Mouse (Mus musculus) stomach, postnatal 0 days (tissue): ENCODE data around the gene Depdc1b. TPM values are rescaled to one million over a fixed set of nuclear protein-coding genes. Genes with fewer than 3 reads are reported as not detected.

ENCODE experiments used
- ATAC-seq: fragments of 200-750 bp; cut with Nextera tagmentation; 2 replicates; pipeline ENCODE4 v1.8.0; 2017; ENCODE audit not compliant: low FRiP score, low TSS enrichment
- DNase-seq: peaks from one replicate; pipeline ENCODE4 v3.0.0-alpha.2; 2016; ENCODE audit warnings: low spot score
- H3K27ac ChIP-seq: fragments of 300-500 bp; sonication (generic); replicated peaks from 2 replicates; pipeline ENCODE4 v1.5.1; 2014; ENCODE audit warnings: mild to moderate bottlenecking, control low read depth
- H3K27me3 ChIP-seq: fragments of 300-500 bp; sonication (generic); 2 replicates; pipeline ENCODE4 v1.6.1; 2014; ENCODE audit warnings: low read length; ENCODE audit not compliant: control insufficient read depth, insufficient read depth
- H3K36me3 ChIP-seq: fragments of 300-500 bp; sonication (generic); 2 replicates; pipeline ENCODE4 v1.6.1; 2014; ENCODE audit warnings: low read length, mixed read lengths; ENCODE audit not compliant: control insufficient read depth, insufficient read depth
- H3K4me1 ChIP-seq: fragments of 300-500 bp; sonication (generic); replicated peaks from 2 replicates; pipeline ENCODE4 v1.6.1; 2014; ENCODE audit warnings: antibody characterized with exemption; ENCODE audit not compliant: control insufficient read depth, insufficient read depth
- H3K4me2 ChIP-seq: fragments of 300-500 bp; sonication (generic); replicated peaks from 2 replicates; pipeline ENCODE4 v1.6.1; 2014; ENCODE audit warnings: low read depth, mild to moderate bottlenecking, control low read depth, moderate library complexity
- H3K4me3 ChIP-seq: fragments of 300-500 bp; sonication (generic); 2 replicates; pipeline ENCODE4 v1.5.1; 2014; ENCODE audit warnings: low read depth, low read length, control low read depth
- H3K9ac ChIP-seq: fragments of 300-500 bp; sonication (generic); 2 replicates; pipeline ENCODE4 v1.6.1; 2014; ENCODE audit warnings: mild to moderate bottlenecking, low read length, control low read depth, mixed read lengths
- H3K9me3 ChIP-seq: fragments of 300-500 bp; sonication (generic); 2 replicates; pipeline ENCODE4 v1.6.1; 2016; ENCODE audit warnings: low read length; ENCODE audit not compliant: control insufficient read depth
- CTCF ChIP-seq: IDR thresholded peaks from 2 replicates; pipeline ENCODE4 v1.5.1; 2016; ENCODE audit warnings: antibody characterized with exemption, low read depth, mild to moderate bottlenecking, moderate library complexity
- EP300 ChIP-seq: optimal IDR thresholded peaks from 2 replicates; pipeline ENCODE3; 2016; ENCODE audit warnings: antibody characterized with exemption
- WGBS: fragments of 180-500 bp; shearing (Covaris S2); extraction: QIAGEN DNeasy Blood & Tissue Kit; methylation state at CpG from one replicate; pipeline ENCODE4 v1.1.7; 2014; 5-methylcytosine and 5-hydroxymethylcytosine counted together
- polyA plus RNA-seq: library from polyadenylated mRNA; unstranded; fragments of >200 nt; fragmentation: Nextera tagmentation; extraction: Ambion mirVana; gene quantifications from 2 replicates; pipeline ENCODE4 v1.2.1, GENCODE M21; 2015

Gene Depdc1b
- polyA plus RNA-seq, 1 experiment from 2014 or later, result 1.2 TPM

GRCm38 (mm10) chr13:108371352-108371921, 55.3 kb downstream of the Depdc1b start:
- ATAC-seq (no peak), DNase-seq (no peak)
- Histone ChIP-seq H3K4me1 (no peaks in the 10 kb centered on the region), H3K27ac (no peak overlapping the region), H3K36me3 (peaks cover 4% of the 10 kb centered on the region; the same call in 1 of the 2 replicates), H3K4me3 (no peak overlapping the region), H3K9me3 (no peaks in the 10 kb centered on the region), H3K4me2 (no peak overlapping the region), H3K27me3 (no peaks in the 10 kb centered on the region), H3K9ac (no peak overlapping the region)
- WGBS, result 69% methylated on average over 9 of the region's 9 CpGs
- TF ChIP-seq CTCF (no peak), EP300 (no peak)

- no peak overlapping the region for H3K9ac ChIP-seq
- WGBS, result 96% methylated on average over 1 of the region's 1 CpGs
- H3K9me3 ChIP-seq, result no peaks in the 10 kb centered on the region
- no peaks in the 10 kb centered on the region for H3K4me1 ChIP-seq
- H3K4me3 ChIP-seq, result no peak overlapping the region
- no peak for TF ChIP-seq EP300
- no peak for TF ChIP-seq CTCF
- no peak overlapping the region for H3K4me2 ChIP-seq
- H3K36me3 ChIP-seq, result peaks cover 4% of the 10 kb centered on the region; the same call in 1 of the 2 replicates
- ATAC-seq, result no peak
- no peak overlapping the region for H3K27ac ChIP-seq
- no peak for DNase-seq
- H3K27me3 ChIP-seq, result no peaks in the 10 kb centered on the region
Measured at GRCm38 (mm10) chr13:108373231-108373630, 57.1 kb downstream of the Depdc1b start.

- H3K27ac ChIP-seq, result no peak overlapping the region
- WGBS, result 62% methylated on average over 2 of the region's 2 CpGs
- H3K4me3 ChIP-seq, result no peak overlapping the region
- H3K36me3 ChIP-seq, result peaks cover 4% of the 10 kb centered on the region; the same call in 1 of the 2 replicates
- H3K4me1 ChIP-seq, result no peaks in the 10 kb centered on the region
- H3K9me3 ChIP-seq, result no peaks in the 10 kb centered on the region
- ATAC-seq (no peak), DNase-seq (no peak)
- no peak for TF ChIP-seq CTCF
- no peak for TF ChIP-seq EP300
- no peaks in the 10 kb centered on the region for H3K27me3 ChIP-seq
- no peak overlapping the region for H3K9ac ChIP-seq
- H3K4me2 ChIP-seq, result no peak overlapping the region
Measured at GRCm38 (mm10) chr13:108376637-108377036, 60.5 kb downstream of the Depdc1b start.

GRCm38 (mm10) chr13:108381161-108381560, 65.0 kb downstream of the Depdc1b start:
- H3K9me3 ChIP-seq, result no peaks in the 10 kb centered on the region
- TF ChIP-seq CTCF, result no peak
- no peak for TF ChIP-seq EP300
- DNase-seq, result no peak
- no peak overlapping the region for H3K9ac ChIP-seq
- no peak overlapping the region for H3K4me2 ChIP-seq
- H3K4me1 ChIP-seq, result no peaks in the 10 kb centered on the region
- H3K27ac ChIP-seq, result no peak overlapping the region
- H3K36me3 ChIP-seq, result no peaks in the 10 kb centered on the region
- no peak overlapping the region for H3K4me3 ChIP-seq
- H3K27me3 ChIP-seq, result no peaks in the 10 kb centered on the region
- 86% methylated on average over 3 of the region's 3 CpGs for WGBS
- no peak for ATAC-seq

GRCm38 (mm10) chr13:108383051-108383450, 66.9 kb downstream of the Depdc1b start:
- Histone ChIP-seq H3K9ac (no peak overlapping the region), H3K27ac (no peak overlapping the region), H3K4me2 (no peak overlapping the region), H3K4me3 (no peak overlapping the region), H3K36me3 (no peaks in the 10 kb centered on the region), H3K9me3 (no peaks in the 10 kb centered on the region), H3K4me1 (no peaks in the 10 kb centered on the region), H3K27me3 (no peaks in the 10 kb centered on the region)
- ATAC-seq, result no peak
- no peak for DNase-seq
- WGBS, result 79% methylated on average over 6 of the region's 6 CpGs
- no peak for TF ChIP-seq CTCF
- TF ChIP-seq EP300, result no peak

- H3K4me1 ChIP-seq, result no peaks in the 10 kb centered on the region
- H3K36me3 ChIP-seq, result no peaks in the 10 kb centered on the region
- no peak overlapping the region for H3K4me3 ChIP-seq
- no peak overlapping the region for H3K4me2 ChIP-seq
- DNase-seq (no peak), ATAC-seq (no peak)
- no peaks in the 10 kb centered on the region for H3K9me3 ChIP-seq
- H3K9ac ChIP-seq, result no peak overlapping the region
- H3K27ac ChIP-seq, result no peak overlapping the region
- TF ChIP-seq EP300, result no peak
- TF ChIP-seq CTCF, result no peak
- 60% methylated on average over 9 of the region's 9 CpGs for WGBS
- H3K27me3 ChIP-seq, result no peaks in the 10 kb centered on the region
Measured at GRCm38 (mm10) chr13:108386058-108386457, 69.9 kb downstream of the Depdc1b start.
